Mouse (Mus musculus) lung, postnatal 0 days (tissue): Measurements from ENCODE around the gene Ccdc81. TPM values are rescaled to one million over a fixed set of nuclear protein-coding genes. Genes with fewer than 3 reads are reported as not detected.

Experiments
- ATAC-seq: fragments of 200-750 bp; cut with Nextera tagmentation; 2 replicates; pipeline ENCODE4 v1.8.0; 2017; ENCODE audit warnings: moderate library complexity
- DNase-seq: peaks from one replicate; pipeline ENCODE4 v3.0.0-alpha.2; 2016; ENCODE audit warnings: low spot score
- H3K27ac ChIP-seq: fragments of 300-500 bp; sonication (generic); 2 replicates; pipeline ENCODE4 v1.5.1; 2014; ENCODE audit warnings: antibody characterized with exemption, mild to moderate bottlenecking, low read length, mixed read lengths
- H3K27me3 ChIP-seq: fragments of 300-500 bp; sonication (generic); replicated peaks from 2 replicates; pipeline ENCODE4 v1.6.1; 2014; ENCODE audit warnings: low read length, mixed read lengths; ENCODE audit not compliant: insufficient read depth
- H3K36me3 ChIP-seq: fragments of 300-500 bp; sonication (generic); 2 replicates; pipeline ENCODE4 v1.6.1; 2014; ENCODE audit warnings: low read length, mixed read lengths; ENCODE audit not compliant: insufficient read depth
- H3K4me1 ChIP-seq: fragments of 300-500 bp; sonication (generic); 2 replicates; pipeline ENCODE4 v1.6.1; 2014; ENCODE audit warnings: antibody characterized with exemption, low read depth, low read length, mixed read lengths; ENCODE audit not compliant: insufficient read depth
- H3K4me2 ChIP-seq: fragments of 300-500 bp; sonication (generic); replicated peaks from 2 replicates; pipeline ENCODE4 v1.6.1; 2014; ENCODE audit warnings: low read depth, mild to moderate bottlenecking, low read length, moderate library complexity, mixed read lengths
- H3K4me3 ChIP-seq: fragments of 300-500 bp; sonication (generic); 2 replicates; pipeline ENCODE4 v1.5.1; 2014; ENCODE audit warnings: low read depth, low read length
- H3K9ac ChIP-seq: fragments of 300-500 bp; sonication (generic); replicated peaks from 2 replicates; pipeline ENCODE4 v1.6.1; 2014; ENCODE audit warnings: low read depth, mild to moderate bottlenecking
- H3K9me3 ChIP-seq: fragments of 300-500 bp; sonication (generic); 2 replicates; pipeline ENCODE4 v1.6.1; 2016; ENCODE audit warnings: low read length, mixed read lengths
- CTCF ChIP-seq: IDR thresholded peaks from 2 replicates; pipeline ENCODE4 v1.5.1; 2016; ENCODE audit warnings: antibody characterized with exemption, mild to moderate bottlenecking
- EP300 ChIP-seq: IDR thresholded peaks from 2 replicates; pipeline ENCODE4 v1.6.1; 2016; ENCODE audit warnings: antibody characterized with exemption, mild to moderate bottlenecking, control low read depth
- WGBS: fragments of 180-500 bp; shearing (Covaris S2); extraction: QIAGEN DNeasy Blood & Tissue Kit; methylation state at CpG from one replicate; pipeline ENCODE4 v1.1.7; 2014; 5-methylcytosine and 5-hydroxymethylcytosine counted together
- polyA plus RNA-seq: library from polyadenylated mRNA; unstranded; fragments of >200 nt; fragmentation: Nextera tagmentation; extraction: Ambion mirVana; gene quantifications from 2 replicates; pipeline ENCODE4 v1.2.1, GENCODE M21; 2015

Ccdc81 gene
- polyA plus RNA-seq, 1 experiment from 2014 or later: 1.2 TPM

DNA sequence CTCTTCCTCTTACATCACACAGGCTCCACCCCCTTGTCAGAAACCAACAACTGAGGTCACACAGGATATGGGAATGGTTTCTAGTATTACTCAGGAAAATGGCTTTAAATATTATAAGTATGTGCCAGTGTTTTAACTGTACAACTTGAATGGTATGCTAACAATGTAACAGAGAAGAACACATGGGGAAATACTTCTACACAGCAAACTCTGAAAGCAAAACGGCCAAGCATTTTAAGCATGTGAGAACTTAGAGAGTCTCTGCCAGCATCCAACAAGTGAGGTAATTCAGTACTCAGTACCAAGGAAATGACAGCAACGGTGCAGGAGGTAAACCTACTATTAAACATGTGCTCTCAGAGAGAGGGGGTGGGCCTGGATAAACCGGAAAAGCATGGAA is 18.9 kb downstream of the Ccdc81 start:
- Histone ChIP-seq H3K4me3 (no peak overlapping the region), H3K27ac (no peak overlapping the region), H3K9ac (no peak overlapping the region), H3K9me3 (no peaks in the 10 kb centered on the region), H3K27me3 (no peaks in the 10 kb centered on the region), H3K4me2 (no peak overlapping the region), H3K36me3 (no peaks in the 10 kb centered on the region), H3K4me1 (no peaks in the 10 kb centered on the region)
- ATAC-seq (peak; percentile 14; the same call in 1 of the 2 replicates), DNase-seq (peak; percentile 39)
- WGBS: 40% methylated on average over 3 of the region's 3 CpGs
- TF ChIP-seq EP300 (no peak), CTCF (no peak)

- WGBS: 42% methylated on average over 1 of the region's 1 CpGs
- Histone ChIP-seq H3K27me3 (no peaks in the 10 kb centered on the region), H3K36me3 (no peaks in the 10 kb centered on the region), H3K9me3 (no peaks in the 10 kb centered on the region), H3K4me3 (no peak overlapping the region), H3K9ac (no peak overlapping the region), H3K27ac (no peak overlapping the region), H3K4me1 (no peaks in the 10 kb centered on the region), H3K4me2 (no peak overlapping the region)
- ATAC-seq (no peak), DNase-seq (no peak)
- TF ChIP-seq EP300 (no peak), CTCF (no peak)
Observed at GRCm38 (mm10) chr7:89879686-89880085, 23.7 kb downstream of the Ccdc81 start.

DNA sequence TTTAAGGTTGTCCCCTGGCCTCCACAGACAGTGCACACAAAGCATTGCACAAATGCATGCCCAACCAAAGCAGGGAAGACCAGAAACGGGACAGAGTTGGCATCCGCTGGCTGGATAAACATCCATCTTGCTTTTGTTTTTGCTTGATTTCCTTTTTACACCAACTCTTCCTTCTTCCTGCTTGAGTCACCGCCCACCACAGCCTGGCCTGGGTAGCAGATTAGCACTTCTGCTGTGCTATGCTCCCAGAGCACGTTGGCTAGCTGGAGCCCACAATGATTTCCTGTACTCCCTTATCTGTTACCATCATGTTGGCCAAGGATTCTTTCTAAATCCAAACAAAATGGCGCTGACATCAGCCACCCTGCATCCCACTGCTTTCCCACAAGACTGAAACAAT is 36.2 kb downstream of the Ccdc81 start:
- H3K9ac ChIP-seq: no peak overlapping the region
- no peaks in the 10 kb centered on the region for H3K27me3 ChIP-seq
- no peaks in the 10 kb centered on the region for H3K9me3 ChIP-seq
- no peak overlapping the region for H3K4me3 ChIP-seq
- TF ChIP-seq CTCF: no peak
- TF ChIP-seq EP300: 0 out of 2 replicates have a peak, but pooled peaks have one; percentile 6
- no peak overlapping the region for H3K27ac ChIP-seq
- WGBS: 58% methylated on average over 5 of the region's 5 CpGs
- no peak overlapping the region for H3K4me2 ChIP-seq
- peak; percentile 6 for DNase-seq
- H3K36me3 ChIP-seq: no peaks in the 10 kb centered on the region
- H3K4me1 ChIP-seq: no peaks in the 10 kb centered on the region
- peak; percentile 56; the same call in 1 of the 2 replicates for ATAC-seq

DNA sequence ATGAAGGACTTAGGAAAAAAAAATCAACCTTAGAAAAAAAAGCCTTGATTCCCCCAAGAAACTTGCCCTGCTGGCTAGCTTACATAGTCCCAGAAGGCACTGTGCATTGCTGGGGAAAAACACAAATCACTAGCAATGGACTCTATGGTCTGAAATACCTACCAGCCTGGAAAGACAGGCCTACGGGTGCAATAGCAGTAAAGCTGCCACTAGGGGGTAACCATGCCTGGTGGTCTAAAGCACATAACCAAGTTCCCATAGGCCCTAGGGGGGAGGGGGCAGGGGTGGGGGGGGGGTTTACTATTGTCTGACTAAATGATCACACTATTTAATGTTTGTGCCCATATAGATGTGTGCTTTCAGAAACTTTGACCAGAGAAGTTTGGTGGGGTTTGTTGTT is 38.7 kb downstream of the Ccdc81 start:
- TF ChIP-seq CTCF (no peak), EP300 (no peak)
- H3K4me2 ChIP-seq: no peak overlapping the region
- H3K4me1 ChIP-seq: no peaks in the 10 kb centered on the region
- DNase-seq (no peak), ATAC-seq (no peak)
- no peaks in the 10 kb centered on the region for H3K27me3 ChIP-seq
- H3K9ac ChIP-seq: no peak overlapping the region
- H3K9me3 ChIP-seq: no peaks in the 10 kb centered on the region
- WGBS: 73% methylated on average over 1 of the region's 1 CpGs
- H3K27ac ChIP-seq: no peak overlapping the region
- no peaks in the 10 kb centered on the region for H3K36me3 ChIP-seq
- no peak overlapping the region for H3K4me3 ChIP-seq

- DNase-seq (no peak), ATAC-seq (no peak)
- no peaks in the 10 kb centered on the region for H3K4me1 ChIP-seq
- H3K4me3 ChIP-seq: no peak overlapping the region
- H3K9ac ChIP-seq: no peak overlapping the region
- WGBS: 55% methylated on average over 16 of the region's 17 CpGs
- no peaks in the 10 kb centered on the region for H3K9me3 ChIP-seq
- H3K4me2 ChIP-seq: no peak overlapping the region
- no peaks in the 10 kb centered on the region for H3K36me3 ChIP-seq
- no peak for TF ChIP-seq CTCF
- TF ChIP-seq EP300: no peak
- no peaks in the 10 kb centered on the region for H3K27me3 ChIP-seq
- no peak overlapping the region for H3K27ac ChIP-seq
Observed at GRCm38 (mm10) chr7:89856440-89857217, 46.8 kb downstream of the Ccdc81 start.

- H3K9ac ChIP-seq: no peak overlapping the region
- TF ChIP-seq CTCF (no peak), EP300 (no peak)
- H3K9me3 ChIP-seq: no peaks in the 10 kb centered on the region
- H3K27ac ChIP-seq: no peak overlapping the region
- H3K27me3 ChIP-seq: no peaks in the 10 kb centered on the region
- WGBS: 68% methylated on average over 1 of the region's 1 CpGs
- H3K4me2 ChIP-seq: no peak overlapping the region
- no peak for DNase-seq
- no peaks in the 10 kb centered on the region for H3K36me3 ChIP-seq
- ATAC-seq: no peak
- H3K4me1 ChIP-seq: no peaks in the 10 kb centered on the region
- H3K4me3 ChIP-seq: no peak overlapping the region
Observed at GRCm38 (mm10) chr7:89855196-89855595, 48.2 kb downstream of the Ccdc81 start.
